Mouse (Mus musculus): ENCODE results near the gene Iqgap1. TPM values are rescaled to one million over a fixed set of nuclear protein-coding genes. Genes with fewer than 3 reads are reported as not detected.

Gene Iqgap1
- total and polyA plus RNA-seq, 3 experiments = 20.6 to 87.9 (median 58.8) TPM

GRCm38 (mm10) chr7:80736199-80736598, 89.6 kb downstream of the Iqgap1 start (continued):
- TF ChIP-seq NRF1 (IDR thresholded peaks at IDR 0.05; ENCODE audit: insufficient read depth, low read depth, low read length, poor library complexity, severe bottlenecking) = no peak

GRCm38 (mm10) chr7:80732986-80733385, 92.8 kb downstream of the Iqgap1 start:
- peaks cover 0 to 7% of the 10 kb centered on the region in 2 experiments; a peak in 3 of 4 replicates for H3K36me3 ChIP-seq (ENCODE audit: control insufficient read depth in 1 of 2, insufficient read depth in 2 of 2, low read length in 2 of 2)
- TF ChIP-seq ELF1 (IDR thresholded peaks at IDR 0.05; ENCODE audit: low read depth, low read length) (no peak), ZKSCAN1 (IDR thresholded peaks at IDR 0.05; ENCODE audit: low read depth, low read length) (no peak), CHD1 (IDR thresholded peaks at IDR 0.05; ENCODE audit: low read depth, low read length) (no peak)

DNA sequence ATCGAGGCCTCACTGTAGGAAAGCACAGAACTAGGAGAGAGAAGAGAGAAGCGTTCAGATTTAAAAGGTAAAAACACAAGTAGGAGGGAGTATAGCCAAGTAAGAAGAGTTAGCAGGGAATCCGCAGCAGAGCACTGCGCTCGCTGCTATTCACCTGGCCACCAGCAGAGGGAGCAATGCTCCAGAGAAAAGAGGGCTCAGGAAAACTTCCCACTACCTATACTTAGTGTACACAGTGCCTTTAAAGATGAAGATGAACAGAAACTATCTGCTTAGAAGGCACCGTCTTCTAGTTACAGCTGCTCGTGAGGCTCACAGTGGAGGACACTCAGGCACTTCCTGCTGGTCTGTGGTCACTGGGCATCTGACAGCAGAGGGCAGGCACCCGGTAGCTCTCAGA, 96.1 kb downstream of the Iqgap1 start:
- H3K27ac ChIP-seq (ENCODE audit: control insufficient read depth, low read depth, low read length) = no peak overlapping the region
- H3K79me2 ChIP-seq (ENCODE audit: control insufficient read depth, insufficient read depth, low read length, poor library complexity) = no peaks in the 10 kb centered on the region
- no peak for TF ChIP-seq MYC (IDR thresholded peaks at IDR 0.05; ENCODE audit: low read depth, low read length)
- peak; percentile 97 for TF ChIP-seq RAD21 (IDR thresholded peaks at IDR 0.05; ENCODE audit: low read depth, low read length)
- TF ChIP-seq SMC3 (IDR thresholded peaks at IDR 0.05; ENCODE audit: low read depth, low read length) = peak; percentile 99
- TF ChIP-seq E2F4 (IDR thresholded peaks at IDR 0.05; ENCODE audit: borderline replicate concordance, low read depth, low read length) = no peak
- no peak for TF ChIP-seq NELFE (IDR thresholded peaks at IDR 0.05; ENCODE audit: low read depth, low read length)
- 0 out of 2 replicates have a peak, but pooled peaks have one; percentile 23 for TF ChIP-seq HCFC1 (IDR thresholded peaks at IDR 0.05; ENCODE audit: low read depth, low read length)
- no peak for TF ChIP-seq USF2 (IDR thresholded peaks at IDR 0.05; ENCODE audit: borderline replicate concordance in 1 of 2, insufficient read depth in 1 of 2, low read depth in 1 of 2, low read length in 2 of 2)
- TF ChIP-seq MAFK (IDR thresholded peaks at IDR 0.05; ENCODE audit: borderline replicate concordance, low read depth, low read length) = no peak
- no peak for TF ChIP-seq MAX (IDR thresholded peaks at IDR 0.05; ENCODE audit: low read length)
- no peak for TF ChIP-seq GABPA (IDR thresholded peaks at IDR 0.05; ENCODE audit: low read depth, low read length)
- no peak for TF ChIP-seq POLR2A (IDR thresholded peaks at IDR 0.05; ENCODE audit: control insufficient read depth in 1 of 2, insufficient read depth in 1 of 2, low read depth in 1 of 2, low read length in 2 of 2, poor library complexity in 1 of 2)
- TF ChIP-seq CTCF (IDR thresholded peaks at IDR 0.05 in 2 of 3, conservative IDR thresholded peaks at IDR 0.05 in 1 of 3; ENCODE audit: control insufficient read depth in 1 of 3, insufficient read depth in 1 of 3, low read depth in 2 of 3, low read length in 3 of 3, poor library complexity in 1 of 3, severe bottlenecking in 1 of 3) = peak; percentile 96 to 99 (median 99); a peak in 5 of 6 replicates
- TF ChIP-seq POLR2AphosphoS5 (IDR thresholded peaks at IDR 0.05; ENCODE audit: borderline replicate concordance, low read depth, low read length) = no peak
- TF ChIP-seq ZC3H11A (IDR thresholded peaks at IDR 0.05; ENCODE audit: low read depth, low read length) = peak; percentile 96
- TF ChIP-seq MEF2A (IDR thresholded peaks at IDR 0.05; ENCODE audit: extremely low read depth, insufficient replicate concordance, low read depth, low read length, poor library complexity, severe bottlenecking) = no peak
- no peak for TF ChIP-seq TCF12 (IDR thresholded peaks at IDR 0.05; ENCODE audit: low read depth, low read length)
- no peak for TF ChIP-seq ZNF384 (IDR thresholded peaks at IDR 0.05; ENCODE audit: low read depth, low read length)
- TF ChIP-seq CHD2 (IDR thresholded peaks at IDR 0.05; ENCODE audit: low read length) = no peak
- peak; percentile 32; the same call in 1 of the 2 replicates for TF ChIP-seq MAZ (IDR thresholded peaks at IDR 0.05; ENCODE audit: low read depth, low read length)
- TF ChIP-seq KAT2A (conservative IDR thresholded peaks at IDR 0.05; ENCODE audit: low read depth, low read length) = no peak
- TF ChIP-seq MXI1 (IDR thresholded peaks at IDR 0.05; ENCODE audit: low read depth, low read length) = no peak
- no peak for TF ChIP-seq ZKSCAN1 (IDR thresholded peaks at IDR 0.05; ENCODE audit: low read depth, low read length)
- TF ChIP-seq UBTF (IDR thresholded peaks at IDR 0.05; ENCODE audit: borderline replicate concordance, insufficient read depth, low read depth, low read length) = no peak
- TF ChIP-seq POLR2AphosphoS2 (IDR thresholded peaks at IDR 0.05; ENCODE audit: low read length) = no peak
- TF ChIP-seq USF1 (IDR thresholded peaks at IDR 0.05; ENCODE audit: low read depth, low read length) = no peak
- no peak for TF ChIP-seq BHLHE40 (IDR thresholded peaks at IDR 0.05; ENCODE audit: borderline replicate concordance, low read depth, low read length)

More at GRCm38 (mm10) chr7:80732986-80733385, 92.8 kb downstream of the Iqgap1 start:
- peaks cover 5 to 10% of the 10 kb centered on the region in 2 experiments for H3K4me1 ChIP-seq (ENCODE audit: control insufficient read depth in 1 of 2, insufficient read depth in 2 of 2, low read length in 2 of 2)
- H3K27ac ChIP-seq (ENCODE audit: control insufficient read depth, low read depth, low read length) = no peak overlapping the region
- DNase-seq (ENCODE audit: low read depth, low spot score) = no peak
- no peaks in the 10 kb centered on the region for H3K79me2 ChIP-seq (ENCODE audit: control insufficient read depth, insufficient read depth, low read length, poor library complexity)
- no peak overlapping the region for H3K9ac ChIP-seq (ENCODE audit: control insufficient read depth, low read depth, low read length, poor library complexity, severe bottlenecking)
- H3K9me3 ChIP-seq (replicated peaks; ENCODE audit: insufficient read depth, low read length) = no peaks in the 10 kb centered on the region
- H3K27me3 ChIP-seq (ENCODE audit: control insufficient read depth in 1 of 2, insufficient read depth in 2 of 2, low read length in 2 of 2) = no peaks in the 10 kb centered on the region
- H3K4me3 ChIP-seq (ENCODE audit: control insufficient read depth in 1 of 2, insufficient read depth in 1 of 2, low read depth in 2 of 2, low read length in 2 of 2) = no peak overlapping the region

More for the DNA sequence above, 96.1 kb downstream of the Iqgap1 start:
- Histone ChIP-seq H3K36me3 (ENCODE audit: control insufficient read depth in 1 of 2, insufficient read depth in 2 of 2, low read length in 2 of 2) (no peaks in the 10 kb centered on the region; a peak in 1 of 4 replicates), H3K4me1 (ENCODE audit: control insufficient read depth in 1 of 2, insufficient read depth in 2 of 2, low read length in 2 of 2) (no peaks in the 10 kb centered on the region), H3K27me3 (ENCODE audit: control insufficient read depth in 1 of 2, insufficient read depth in 2 of 2, low read length in 2 of 2) (no peaks in the 10 kb centered on the region), H3K4me3 (ENCODE audit: control insufficient read depth in 1 of 2, insufficient read depth in 1 of 2, low read depth in 2 of 2, low read length in 2 of 2) (no peak overlapping the region), H3K9me3 (replicated peaks; ENCODE audit: insufficient read depth, low read length) (no peaks in the 10 kb centered on the region), H3K9ac (ENCODE audit: control insufficient read depth, low read depth, low read length, poor library complexity, severe bottlenecking) (no peak overlapping the region)
- DNase-seq (ENCODE audit: low read depth, low spot score) = peak; percentile 73

Data from MEL (cell line).